Mouse (Mus musculus) neural tube, embryonic 12.5 days (tissue): ENCODE measurements at regions not wholly inside any gene's neighbourhood (a gene's known extent, or its start where the extent isn't known, plus 50 kb on each side); places are given as distances from the start of the nearest gene placed in this dataset.

Source experiments
- ATAC-seq: fragments of 200-750 bp; cut with Nextera tagmentation; 2 replicates; pipeline ENCODE4 v1.8.0; 2017; ENCODE audit warnings: low read depth, mild to moderate bottlenecking, moderate TSS enrichment, moderate library complexity; ENCODE audit not compliant: low FRiP score
- H3K27ac ChIP-seq: fragments of 300-500 bp; sonication (generic); 2 replicates; pipeline ENCODE4 v1.5.1; 2016
- H3K27me3 ChIP-seq: fragments of 300-500 bp; sonication (generic); replicated peaks from 2 replicates; pipeline ENCODE4 v1.6.1; 2016; ENCODE audit warnings: mild to moderate bottlenecking
- H3K36me3 ChIP-seq: fragments of 300-500 bp; sonication (generic); 2 replicates; pipeline ENCODE4 v1.6.1; 2016; ENCODE audit warnings: mild to moderate bottlenecking
- H3K4me1 ChIP-seq: fragments of 300-500 bp; sonication (generic); 2 replicates; pipeline ENCODE4 v1.6.1; 2016
- H3K4me2 ChIP-seq: fragments of 300-500 bp; sonication (generic); replicated peaks from 2 replicates; pipeline ENCODE4 v1.6.1; 2016; ENCODE audit warnings: mild to moderate bottlenecking
- H3K4me3 ChIP-seq: fragments of 300-500 bp; sonication (generic); 2 replicates; pipeline ENCODE4 v1.5.1; 2016
- H3K9ac ChIP-seq: fragments of 300-500 bp; sonication (generic); 2 replicates; pipeline ENCODE4 v1.6.1; 2016; ENCODE audit warnings: mild to moderate bottlenecking
- H3K9me3 ChIP-seq: fragments of 300-500 bp; sonication (generic); 2 replicates; pipeline ENCODE4 v1.6.1; 2016; ENCODE audit warnings: mild to moderate bottlenecking
- WGBS: fragments of 180-500 bp; shearing (Covaris S2); methylation state at CpG from one replicate; pipeline ENCODE4 v1.1.7; 2016; 5-methylcytosine and 5-hydroxymethylcytosine counted together

DNA sequence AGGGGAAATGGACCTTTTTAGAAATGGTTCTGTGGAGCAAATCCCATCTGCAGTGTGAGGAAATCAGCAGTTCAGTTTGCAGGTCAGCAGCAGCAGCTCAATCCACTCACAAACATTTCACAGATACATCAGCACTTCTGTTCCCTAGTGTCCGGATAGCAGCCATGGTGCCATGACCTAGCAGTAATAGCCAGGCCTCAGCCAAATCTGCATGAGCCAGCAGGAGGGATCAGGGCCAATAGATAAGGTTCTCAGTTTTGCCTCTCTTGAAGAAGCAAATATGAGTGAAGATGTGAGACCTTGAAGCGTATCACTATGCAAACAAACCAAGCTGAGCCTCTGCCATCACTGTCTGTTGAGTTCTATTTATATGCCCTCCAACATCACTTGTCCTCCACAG lies 380.7 kb upstream of the Chrm3 start:
- 88% methylated on average over 2 of the region's 2 CpGs for WGBS
- no peak for ATAC-seq
- H3K4me1 ChIP-seq, result no peaks in the 10 kb centered on the region
- no peak overlapping the region for H3K4me3 ChIP-seq
- H3K36me3 ChIP-seq, result no peaks in the 10 kb centered on the region
- no peak overlapping the region for H3K27ac ChIP-seq
- no peaks in the 10 kb centered on the region for H3K27me3 ChIP-seq
- no peaks in the 10 kb centered on the region for H3K9me3 ChIP-seq
- H3K9ac ChIP-seq, result no peak overlapping the region
- H3K4me2 ChIP-seq, result no peak overlapping the region

DNA sequence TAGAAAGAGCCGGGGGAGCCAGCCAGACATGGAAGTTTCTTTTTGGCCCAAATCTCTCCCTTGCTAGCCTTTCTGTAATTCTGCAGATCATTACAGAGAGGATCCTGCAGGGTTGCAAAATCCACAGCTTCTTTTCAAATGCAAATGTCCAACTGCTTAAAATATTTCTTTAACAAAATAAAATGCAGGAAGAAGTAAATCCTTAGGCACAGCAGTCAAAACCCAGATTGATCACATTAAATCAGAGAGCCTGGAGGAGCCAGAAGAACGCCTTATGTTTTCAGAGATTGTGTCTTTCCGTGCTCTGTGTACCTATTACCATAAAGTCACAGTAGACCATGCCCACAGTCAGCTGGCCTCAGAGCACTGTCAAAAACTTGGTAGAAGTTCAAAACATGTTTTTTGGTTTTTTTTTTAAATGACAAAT lies 365.1 kb upstream of the Chrm3 start:
- no peak overlapping the region for H3K4me2 ChIP-seq
- H3K27ac ChIP-seq, result no peak overlapping the region
- H3K27me3 ChIP-seq, result no peaks in the 10 kb centered on the region
- 70% methylated on average over 3 of the region's 3 CpGs for WGBS
- no peak overlapping the region for H3K9ac ChIP-seq
- no peaks in the 10 kb centered on the region for H3K4me1 ChIP-seq
- no peak overlapping the region for H3K4me3 ChIP-seq
- H3K36me3 ChIP-seq, result no peaks in the 10 kb centered on the region
- no peaks in the 10 kb centered on the region for H3K9me3 ChIP-seq
- ATAC-seq, result no peak

DNA sequence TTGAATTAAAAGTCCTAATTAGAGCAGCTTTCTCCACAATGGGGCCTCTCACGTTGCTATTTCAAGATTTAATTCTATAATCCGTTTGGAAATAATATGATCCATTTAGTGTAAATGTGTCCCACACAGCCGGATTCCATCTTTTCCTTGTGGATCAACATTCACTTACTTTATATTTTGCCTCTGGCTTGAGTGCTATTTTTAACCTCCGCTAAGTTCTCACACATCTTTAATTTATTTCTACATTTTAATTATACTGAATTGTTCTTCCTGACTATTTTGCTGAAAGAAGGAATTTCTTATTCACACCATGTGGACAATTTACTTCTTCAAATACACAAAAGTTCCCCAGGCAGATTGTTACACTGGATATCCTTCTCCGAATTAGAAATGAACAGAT lies 364.7 kb upstream of the Chrm3 start:
- Histone ChIP-seq H3K4me2 (no peak overlapping the region), H3K27me3 (no peaks in the 10 kb centered on the region), H3K36me3 (no peaks in the 10 kb centered on the region), H3K4me3 (no peak overlapping the region), H3K9ac (no peak overlapping the region), H3K4me1 (no peaks in the 10 kb centered on the region), H3K27ac (no peak overlapping the region), H3K9me3 (no peaks in the 10 kb centered on the region)
- ATAC-seq, result no peak
- 86% methylated on average over 5 of the region's 5 CpGs for WGBS

GRCm38 (mm10) chr13:10720639-10721038 lies 360.0 kb upstream of the Chrm3 start:
- no peak for ATAC-seq
- no peaks in the 10 kb centered on the region for H3K4me1 ChIP-seq
- H3K4me3 ChIP-seq, result no peak overlapping the region
- H3K27me3 ChIP-seq, result no peaks in the 10 kb centered on the region
- H3K4me2 ChIP-seq, result no peak overlapping the region
- H3K9ac ChIP-seq, result no peak overlapping the region
- 91% methylated on average over 3 of the region's 3 CpGs for WGBS
- no peaks in the 10 kb centered on the region for H3K36me3 ChIP-seq
- no peaks in the 10 kb centered on the region for H3K9me3 ChIP-seq
- no peak overlapping the region for H3K27ac ChIP-seq

- WGBS, result 82% methylated on average over 5 of the region's 5 CpGs
- Histone ChIP-seq H3K27ac (no peak overlapping the region), H3K36me3 (no peaks in the 10 kb centered on the region), H3K27me3 (no peaks in the 10 kb centered on the region), H3K9ac (no peak overlapping the region), H3K4me2 (no peak overlapping the region), H3K9me3 (no peaks in the 10 kb centered on the region), H3K4me3 (no peak overlapping the region), H3K4me1 (no peaks in the 10 kb centered on the region)
- ATAC-seq, result no peak
Measured at GRCm38 (mm10) chr13:10711451-10711850, 350.8 kb upstream of the Chrm3 start.

DNA sequence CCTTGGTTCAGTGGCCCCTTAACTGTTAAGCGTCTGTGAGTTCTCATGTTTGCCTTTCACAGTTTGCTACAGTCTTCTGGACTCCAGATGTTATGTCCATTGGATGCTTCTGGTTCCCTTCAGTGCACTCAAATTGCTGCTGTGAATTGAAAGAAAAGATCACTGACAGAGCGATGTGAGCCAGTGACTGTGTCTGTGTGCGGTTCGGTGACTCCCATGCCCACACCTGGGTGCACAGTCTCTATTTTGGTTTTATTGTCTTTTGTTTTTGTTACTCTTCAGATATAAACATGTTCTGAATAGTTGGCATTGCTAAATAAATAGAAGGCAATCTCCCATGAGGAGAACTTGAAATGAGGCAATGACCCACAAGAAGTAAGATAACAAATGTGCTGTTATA lies 350.3 kb upstream of the Chrm3 start:
- H3K4me2 ChIP-seq, result no peak overlapping the region
- H3K9me3 ChIP-seq, result no peaks in the 10 kb centered on the region
- no peaks in the 10 kb centered on the region for H3K27me3 ChIP-seq
- no peak overlapping the region for H3K9ac ChIP-seq
- no peaks in the 10 kb centered on the region for H3K4me1 ChIP-seq
- H3K36me3 ChIP-seq, result no peaks in the 10 kb centered on the region
- 75% methylated on average over 4 of the region's 4 CpGs for WGBS
- H3K4me3 ChIP-seq, result no peak overlapping the region
- H3K27ac ChIP-seq, result no peak overlapping the region
- ATAC-seq, result no peak

DNA sequence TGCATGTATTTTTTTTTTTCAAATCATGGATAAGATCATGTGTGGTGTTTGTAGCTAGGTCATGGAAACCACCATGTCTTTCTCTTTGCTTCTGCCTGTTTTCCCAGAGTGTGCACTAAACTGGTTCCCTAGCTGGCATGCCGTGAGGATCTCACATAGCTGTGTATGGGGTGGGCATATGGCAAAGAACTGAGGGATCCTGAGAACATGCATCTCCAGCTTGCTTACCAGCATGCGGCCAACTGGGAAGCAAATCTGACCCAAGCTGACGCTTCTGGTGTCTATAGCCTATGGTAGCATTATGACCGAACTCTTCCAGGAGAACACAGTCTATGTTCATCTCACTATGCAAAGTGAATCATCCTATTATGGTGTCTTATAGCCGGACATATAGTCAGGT lies 336.5 kb upstream of the Chrm3 start:
- no peak overlapping the region for H3K4me2 ChIP-seq
- H3K36me3 ChIP-seq, result no peaks in the 10 kb centered on the region
- ATAC-seq, result no peak
- no peaks in the 10 kb centered on the region for H3K27me3 ChIP-seq
- WGBS, result 90% methylated on average over 5 of the region's 5 CpGs
- no peaks in the 10 kb centered on the region for H3K9me3 ChIP-seq
- H3K4me3 ChIP-seq, result no peak overlapping the region
- H3K4me1 ChIP-seq, result no peaks in the 10 kb centered on the region
- H3K27ac ChIP-seq, result no peak overlapping the region
- no peak overlapping the region for H3K9ac ChIP-seq

GRCm38 (mm10) chr13:10696181-10696977 lies 335.7 kb upstream of the Chrm3 start:
- H3K9me3 ChIP-seq, result no peaks in the 10 kb centered on the region
- no peak for ATAC-seq
- no peak overlapping the region for H3K9ac ChIP-seq
- WGBS, result 85% methylated on average over 1 of the region's 1 CpGs
- no peak overlapping the region for H3K27ac ChIP-seq
- H3K4me1 ChIP-seq, result no peaks in the 10 kb centered on the region
- H3K4me2 ChIP-seq, result no peak overlapping the region
- no peaks in the 10 kb centered on the region for H3K27me3 ChIP-seq
- H3K36me3 ChIP-seq, result no peaks in the 10 kb centered on the region
- no peak overlapping the region for H3K4me3 ChIP-seq

DNA sequence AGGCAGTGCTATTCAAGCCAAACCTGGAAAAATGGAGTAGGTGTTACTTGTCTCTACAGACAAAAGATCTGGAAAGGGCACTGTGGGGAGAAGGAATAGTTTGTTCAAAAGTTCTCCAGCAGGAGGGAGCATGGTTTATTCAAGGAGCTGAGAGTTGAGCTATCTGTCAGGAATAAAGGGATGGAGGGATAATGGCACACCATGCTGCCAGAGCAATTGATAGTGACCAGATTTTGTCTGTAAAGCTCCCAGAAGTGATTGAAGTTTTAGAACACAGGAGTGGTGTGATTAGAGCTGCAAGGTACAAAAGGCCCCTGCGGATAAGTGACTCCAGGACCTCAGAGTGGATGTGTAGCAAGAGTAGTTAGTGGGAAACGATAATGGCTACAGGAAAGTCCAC lies 330.7 kb upstream of the Chrm3 start:
- H3K27ac ChIP-seq, result no peak overlapping the region
- H3K27me3 ChIP-seq, result no peaks in the 10 kb centered on the region
- no peaks in the 10 kb centered on the region for H3K9me3 ChIP-seq
- 23% methylated on average over 2 of the region's 2 CpGs for WGBS
- H3K9ac ChIP-seq, result no peak overlapping the region
- H3K4me1 ChIP-seq, result no peaks in the 10 kb centered on the region
- no peak overlapping the region for H3K4me3 ChIP-seq
- H3K4me2 ChIP-seq, result no peak overlapping the region
- no peaks in the 10 kb centered on the region for H3K36me3 ChIP-seq
- ATAC-seq, result no peak

- Histone ChIP-seq H3K27me3 (no peaks in the 10 kb centered on the region), H3K9ac (no peak overlapping the region), H3K4me2 (no peak overlapping the region), H3K27ac (no peak overlapping the region), H3K36me3 (no peaks in the 10 kb centered on the region), H3K9me3 (no peaks in the 10 kb centered on the region), H3K4me3 (no peak overlapping the region), H3K4me1 (no peaks in the 10 kb centered on the region)
- ATAC-seq, result no peak
- 73% methylated on average over 5 of the region's 5 CpGs for WGBS
Measured at GRCm38 (mm10) chr13:10687379-10687778, 326.7 kb upstream of the Chrm3 start.

DNA sequence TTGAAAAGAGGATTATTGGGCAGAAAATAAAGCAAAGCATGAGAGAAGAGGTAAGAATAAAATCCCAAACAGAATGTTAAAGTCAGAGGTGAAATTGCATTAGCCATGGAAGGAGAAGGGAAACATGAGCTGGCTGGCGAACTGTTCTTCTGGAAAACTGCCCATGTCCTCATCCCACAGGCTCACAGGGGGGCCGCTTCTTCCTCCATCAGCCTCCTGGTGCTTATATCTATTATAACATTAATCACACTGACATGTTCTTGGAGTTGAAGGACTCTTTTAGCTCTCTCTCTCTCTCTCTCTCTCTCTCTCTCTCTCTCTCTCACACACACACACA lies 293.4 kb upstream of the Chrm3 start:
- Histone ChIP-seq H3K4me3 (no peak overlapping the region), H3K27ac (no peak overlapping the region), H3K4me2 (no peak overlapping the region), H3K9ac (no peak overlapping the region), H3K27me3 (no peaks in the 10 kb centered on the region), H3K36me3 (no peaks in the 10 kb centered on the region), H3K9me3 (no peaks in the 10 kb centered on the region), H3K4me1 (no peaks in the 10 kb centered on the region)
- WGBS, result 71% methylated on average over 2 of the region's 2 CpGs
- no peak for ATAC-seq

- Histone ChIP-seq H3K27me3 (no peaks in the 10 kb centered on the region), H3K9me3 (no peaks in the 10 kb centered on the region), H3K4me2 (no peak overlapping the region), H3K27ac (no peak overlapping the region), H3K4me3 (no peak overlapping the region), H3K9ac (no peak overlapping the region), H3K4me1 (no peaks in the 10 kb centered on the region), H3K36me3 (no peaks in the 10 kb centered on the region)
- no peak for ATAC-seq
- 73% methylated on average over 9 of the region's 9 CpGs for WGBS
Measured at GRCm38 (mm10) chr13:10653376-10654085, 292.9 kb upstream of the Chrm3 start.

GRCm38 (mm10) chr13:10636859-10637258 lies 276.2 kb upstream of the Chrm3 start:
- no peak for ATAC-seq
- WGBS, result 82% methylated on average over 4 of the region's 4 CpGs

More at GRCm38 (mm10) chr13:10636859-10637258, 276.2 kb upstream of the Chrm3 start:
- Histone ChIP-seq H3K4me3 (no peak overlapping the region), H3K27me3 (no peaks in the 10 kb centered on the region), H3K4me2 (no peak overlapping the region), H3K9ac (no peak overlapping the region), H3K4me1 (no peaks in the 10 kb centered on the region), H3K27ac (no peak overlapping the region), H3K9me3 (no peaks in the 10 kb centered on the region), H3K36me3 (no peaks in the 10 kb centered on the region)
